Mouse (Mus musculus) stomach, postnatal 0 days (tissue): ENCODE results near the gene Mucl3.
A peak's percentile ranks its signal among the peaks of the same experiment; 100 is the strongest.

ENCODE experiments used
- CTCF ChIP-seq: IDR thresholded peaks from 2 replicates; pipeline ENCODE4 v1.5.1; 2016; ENCODE audit warnings: antibody characterized with exemption, low read depth, mild to moderate bottlenecking, moderate library complexity
- EP300 ChIP-seq: optimal IDR thresholded peaks from 2 replicates; pipeline ENCODE3; 2016; ENCODE audit warnings: antibody characterized with exemption

DNA sequence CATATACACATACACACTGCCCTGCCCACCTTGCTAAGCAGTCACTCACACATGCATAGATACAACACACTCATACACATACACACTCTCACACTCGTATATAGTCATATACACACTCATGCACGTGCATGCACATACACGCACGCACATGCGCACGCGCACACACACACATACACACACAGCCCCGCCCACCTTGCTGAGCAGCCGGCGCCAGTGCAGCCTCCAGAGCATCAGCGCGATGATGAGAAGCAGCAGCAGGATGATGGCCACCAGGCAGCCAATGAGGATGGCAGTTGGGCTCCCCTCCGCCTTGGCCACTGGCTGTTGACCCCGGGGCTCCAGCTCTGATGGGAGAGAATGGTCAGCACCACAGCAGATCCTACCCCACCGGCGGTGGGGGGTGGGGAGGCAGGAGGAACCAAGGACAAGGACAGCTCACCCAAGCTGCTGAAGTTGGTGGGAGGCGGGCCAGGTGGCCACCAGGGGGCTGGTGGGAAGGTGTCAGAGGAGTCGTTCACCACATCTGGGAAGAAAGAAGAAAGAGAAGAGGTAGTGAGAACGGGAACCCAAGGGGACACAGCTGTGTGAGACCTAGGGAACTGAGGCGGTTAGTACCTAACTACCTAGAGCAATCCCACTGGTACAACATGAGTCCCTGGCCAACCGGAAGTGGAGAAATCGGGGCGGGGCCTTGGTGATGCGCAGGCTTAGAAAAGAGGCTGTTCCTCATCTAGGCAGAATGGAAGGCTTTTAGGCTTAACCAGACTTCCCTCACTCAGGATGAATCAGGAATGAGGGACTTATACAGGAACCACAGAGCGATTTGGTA is 45.1 kb upstream of the Mucl3 start:
- TF ChIP-seq CTCF: peak; percentile 42
- no peak for TF ChIP-seq EP300
